Mouse (Mus musculus) adrenal gland, postnatal 36 days (tissue): ENCODE results near the gene Id2. TPM values are rescaled to one million over a fixed set of nuclear protein-coding genes. Genes with fewer than 3 reads are reported as not detected.

Experiments used
- DNase-seq, 2 experiments: peaks; one replicate each; pipeline ENCODE4 v3.0.0; 2021; ENCODE audit warnings: mixed read lengths in 1 of 2
- total RNA-seq, 2 experiments: library from RNA; stranded (reverse); gene quantifications; 2 replicates each; pipeline ENCODE4 v1.2.3; 2021

Gene Id2
- total RNA-seq, 2 experiments from 2014 or later, result 247 to 491 TPM

DNA sequence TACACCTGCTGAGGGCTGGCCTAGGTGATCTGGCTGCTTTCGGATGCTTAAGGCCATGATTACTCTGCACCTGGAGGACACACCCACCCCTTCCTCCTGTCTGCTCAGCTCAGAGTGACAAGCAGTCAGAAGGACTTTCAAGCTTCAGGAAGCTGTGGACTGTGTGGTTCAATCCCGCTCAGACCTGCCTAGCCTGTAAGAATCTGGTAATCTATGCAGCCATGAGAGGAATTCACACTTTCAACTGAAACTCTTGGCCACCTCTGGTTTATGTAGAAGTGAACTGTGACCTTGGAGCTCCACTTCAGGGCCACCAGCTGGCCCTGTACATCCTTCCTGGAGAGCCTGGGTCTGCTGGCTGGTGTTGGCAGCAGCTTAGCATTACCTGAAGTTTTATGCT is 11.9 kb upstream of the Id2 start:
- no peak for DNase-seq

DNA sequence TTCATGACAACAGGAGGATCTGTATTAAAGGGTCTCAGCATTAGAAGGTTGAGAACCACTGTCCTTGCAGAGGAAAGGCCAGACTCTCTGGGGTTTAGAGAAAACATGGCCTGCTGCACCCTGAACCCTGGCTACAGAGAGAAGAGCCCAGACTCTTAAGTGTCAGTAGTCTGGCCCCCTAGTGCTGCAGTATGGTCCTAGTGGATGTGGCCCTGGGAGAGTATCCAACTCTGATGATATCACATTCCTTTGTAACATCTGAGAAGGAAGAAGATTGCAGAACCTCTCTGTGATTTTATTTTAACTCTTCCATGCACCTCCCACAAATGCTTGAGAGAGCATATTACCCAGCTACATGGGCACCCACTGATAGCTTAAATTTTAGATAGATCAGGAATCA is 7.6 kb upstream of the Id2 start:
- peak; percentile 26 to 51 for DNase-seq

DNA sequence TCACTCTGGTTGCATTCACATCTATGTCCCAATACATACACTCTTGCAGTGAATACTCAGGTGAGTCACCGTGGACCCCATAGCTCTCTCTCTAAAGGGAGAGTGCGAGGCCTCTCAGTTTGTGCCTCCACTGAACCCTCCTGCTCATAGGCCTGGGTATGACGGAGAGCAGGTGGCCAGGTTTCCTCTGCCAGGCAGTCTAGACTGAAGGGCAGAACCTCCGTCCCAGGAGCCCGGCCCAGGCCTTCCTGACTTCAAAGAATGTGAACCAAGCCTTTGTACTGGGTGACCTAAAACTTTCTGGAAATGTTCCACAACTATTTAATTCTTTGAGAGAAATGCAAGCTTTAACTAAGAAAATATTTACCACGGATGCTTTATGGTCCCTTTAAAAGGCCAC is 7.0 kb upstream of the Id2 start:
- peak in 1 of 2 experiments; percentile 39 for DNase-seq

DNA sequence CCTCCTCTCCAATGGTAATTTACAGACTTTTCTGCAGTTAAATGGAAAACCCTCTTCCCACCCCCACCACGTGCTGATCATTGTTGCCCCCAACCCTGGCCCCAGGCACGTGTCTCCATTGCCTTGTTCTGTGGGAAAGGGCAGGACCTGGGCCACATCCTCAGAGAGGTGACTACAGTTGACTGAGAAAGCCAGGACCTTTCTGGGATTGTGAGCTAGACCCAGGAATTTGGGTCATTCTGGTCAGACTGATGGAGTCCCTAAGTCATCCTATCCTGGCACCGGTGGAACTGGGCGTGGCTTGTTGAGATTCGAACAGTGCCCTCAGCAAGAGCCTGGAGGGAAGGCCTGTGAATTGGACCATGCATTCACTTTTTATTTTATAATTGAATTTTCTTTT is 4.4 kb upstream of the Id2 start:
- peak; percentile 64 to 69 for DNase-seq

DNA sequence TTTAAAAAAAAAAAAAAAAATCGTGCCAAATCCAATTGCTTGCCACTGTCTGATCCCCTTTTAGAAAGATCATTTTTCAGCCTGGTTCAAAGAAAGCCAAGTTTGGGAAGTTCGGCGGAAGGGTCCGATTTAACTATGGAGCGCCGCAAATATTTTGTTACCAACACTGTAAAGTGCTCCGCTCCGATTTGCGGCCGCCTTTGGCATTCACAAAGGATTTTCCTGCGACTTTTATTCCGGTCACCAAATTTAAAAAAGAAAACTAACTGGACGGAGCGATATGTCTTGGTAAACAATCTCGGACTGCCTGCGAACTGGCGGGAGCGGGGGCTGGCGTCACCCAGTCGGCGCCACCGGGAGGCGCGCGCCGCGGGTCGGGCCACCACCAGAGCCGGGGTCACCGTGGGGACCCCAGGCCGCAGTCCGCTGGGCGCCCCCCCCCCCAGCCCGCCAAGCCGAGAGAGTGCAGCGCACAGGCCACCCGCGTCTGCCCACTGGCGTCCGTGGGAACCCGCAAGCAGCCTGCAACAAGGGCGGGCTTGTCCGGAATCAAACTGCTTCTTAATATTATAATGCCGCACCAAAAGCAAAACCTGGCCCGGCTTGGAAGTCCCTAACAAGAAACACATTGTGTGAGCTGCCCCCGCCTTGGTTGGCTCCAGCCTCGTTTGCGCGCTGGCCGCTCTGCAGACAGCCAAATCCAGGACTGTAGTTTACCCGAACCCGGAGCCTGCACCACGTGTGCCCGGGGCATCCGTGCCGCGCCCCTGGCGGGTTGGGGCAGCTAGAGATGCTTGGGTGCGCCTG is 3.7 kb upstream of the Id2 start:
- peak; percentile 66 to 80 for DNase-seq

DNA sequence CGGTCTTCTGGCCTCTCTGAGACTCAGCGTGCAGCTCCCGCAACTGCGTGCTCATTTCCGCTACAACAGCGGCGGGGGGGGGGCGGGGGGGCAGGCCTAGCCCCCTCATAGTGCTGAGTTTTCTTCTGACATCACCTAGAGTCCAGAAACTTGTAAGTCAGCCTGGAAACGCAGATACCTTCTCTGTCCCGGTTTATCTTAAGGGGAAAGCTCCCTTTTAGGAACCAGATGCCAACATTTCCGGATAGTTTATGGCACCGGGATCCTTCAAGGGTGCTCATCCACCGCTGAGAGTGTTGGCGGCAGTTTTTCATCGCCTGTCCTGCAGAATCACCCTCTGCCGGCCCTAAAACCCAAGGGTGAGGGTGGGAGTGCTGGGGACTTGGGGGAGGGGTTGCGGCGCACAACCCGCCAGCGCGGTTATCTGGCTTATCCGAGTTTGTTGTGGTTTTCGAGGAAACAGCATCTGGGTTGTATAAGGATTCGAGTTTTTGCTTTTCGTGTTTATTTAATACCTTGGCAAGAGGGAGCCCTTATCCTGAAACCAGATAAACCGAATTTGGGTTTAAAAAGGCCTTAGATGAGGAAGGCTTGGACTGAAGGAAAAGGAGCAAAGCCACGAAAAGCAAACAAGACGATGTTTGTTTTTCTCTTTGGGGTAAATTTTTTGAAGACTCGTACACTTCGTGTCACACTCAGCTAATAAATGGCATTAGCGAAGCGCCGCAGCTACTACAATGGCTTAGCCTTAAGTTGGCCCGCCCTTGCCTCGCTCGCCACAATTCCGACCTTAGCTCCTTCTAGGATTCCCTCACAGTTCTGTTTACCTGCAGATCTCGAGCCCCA is 2.8 kb upstream of the Id2 start:
- DNase-seq, result peak; percentile 57 to 73

DNA sequence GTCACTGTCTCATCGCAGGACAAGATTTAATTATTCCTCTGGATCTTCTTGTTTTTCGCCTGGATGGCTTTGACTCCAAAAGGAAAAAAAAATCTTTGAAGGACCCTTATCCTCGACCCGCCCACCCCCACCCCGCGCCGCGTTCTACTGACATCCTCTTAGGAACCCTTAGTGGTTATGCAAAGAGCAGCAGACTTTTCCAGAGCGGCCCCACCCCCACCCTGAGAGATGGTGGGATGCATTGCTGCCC is 2.3 kb upstream of the Id2 start:
- DNase-seq, result peak; percentile 64 to 77

DNA sequence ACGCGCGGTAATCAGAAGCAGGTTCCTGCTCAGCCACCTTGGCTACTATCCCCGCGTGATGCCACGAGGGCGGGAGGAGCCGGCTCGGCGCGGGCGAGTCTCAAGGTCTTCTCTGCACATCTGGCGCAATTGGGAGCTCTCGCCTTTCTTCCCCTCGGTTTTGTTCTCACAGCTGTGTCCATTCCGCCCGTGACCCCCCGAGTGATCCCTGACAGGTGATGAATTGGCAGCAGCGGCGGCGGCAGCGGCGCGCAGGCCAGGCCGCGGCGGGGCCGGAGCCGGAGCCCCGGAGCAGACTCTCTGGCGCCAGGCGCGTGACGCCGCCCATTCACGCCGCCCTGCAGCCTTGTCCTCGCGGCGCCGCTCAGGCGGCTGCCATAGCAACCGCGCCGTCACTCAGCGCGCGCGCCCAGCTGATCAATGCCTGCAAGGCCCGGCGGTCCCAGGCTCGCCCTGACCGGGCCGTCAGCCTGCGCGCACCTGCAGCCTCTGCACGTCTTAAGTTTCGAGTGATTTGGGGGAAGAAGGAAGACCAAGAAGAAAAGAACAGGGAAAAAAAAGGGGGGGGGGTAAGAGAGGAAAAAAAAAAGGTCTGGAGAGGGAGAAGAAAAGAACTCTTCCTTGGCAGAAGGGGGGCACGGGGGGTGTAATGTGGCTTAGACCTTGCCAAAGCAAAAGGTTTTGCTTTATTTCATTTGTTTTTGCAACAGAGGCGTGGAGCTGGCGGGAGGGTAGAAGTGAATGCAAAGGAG is 1.8 kb upstream of the Id2 start:
- peak; percentile 98 for DNase-seq

DNA sequence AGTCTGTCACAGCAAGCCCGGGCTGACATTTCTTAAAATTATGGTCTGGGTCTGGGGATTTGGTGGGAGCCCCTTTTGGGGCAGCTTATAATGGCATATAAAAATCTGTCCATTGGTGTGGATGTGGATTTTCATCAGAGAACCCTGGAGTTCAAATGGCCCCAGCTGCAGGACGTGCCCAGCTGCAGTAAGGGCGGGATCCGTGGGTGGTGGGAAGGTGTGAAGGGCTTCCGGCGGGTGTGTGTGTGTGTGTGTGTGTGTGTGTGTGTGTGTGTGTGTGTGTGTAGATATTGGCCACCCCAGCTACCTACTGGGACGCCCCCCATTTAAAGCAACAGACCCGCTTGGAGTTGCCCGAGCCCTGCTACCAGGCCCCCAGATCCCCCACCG is 1.2 kb upstream of the Id2 start:
- no peak for DNase-seq

DNA sequence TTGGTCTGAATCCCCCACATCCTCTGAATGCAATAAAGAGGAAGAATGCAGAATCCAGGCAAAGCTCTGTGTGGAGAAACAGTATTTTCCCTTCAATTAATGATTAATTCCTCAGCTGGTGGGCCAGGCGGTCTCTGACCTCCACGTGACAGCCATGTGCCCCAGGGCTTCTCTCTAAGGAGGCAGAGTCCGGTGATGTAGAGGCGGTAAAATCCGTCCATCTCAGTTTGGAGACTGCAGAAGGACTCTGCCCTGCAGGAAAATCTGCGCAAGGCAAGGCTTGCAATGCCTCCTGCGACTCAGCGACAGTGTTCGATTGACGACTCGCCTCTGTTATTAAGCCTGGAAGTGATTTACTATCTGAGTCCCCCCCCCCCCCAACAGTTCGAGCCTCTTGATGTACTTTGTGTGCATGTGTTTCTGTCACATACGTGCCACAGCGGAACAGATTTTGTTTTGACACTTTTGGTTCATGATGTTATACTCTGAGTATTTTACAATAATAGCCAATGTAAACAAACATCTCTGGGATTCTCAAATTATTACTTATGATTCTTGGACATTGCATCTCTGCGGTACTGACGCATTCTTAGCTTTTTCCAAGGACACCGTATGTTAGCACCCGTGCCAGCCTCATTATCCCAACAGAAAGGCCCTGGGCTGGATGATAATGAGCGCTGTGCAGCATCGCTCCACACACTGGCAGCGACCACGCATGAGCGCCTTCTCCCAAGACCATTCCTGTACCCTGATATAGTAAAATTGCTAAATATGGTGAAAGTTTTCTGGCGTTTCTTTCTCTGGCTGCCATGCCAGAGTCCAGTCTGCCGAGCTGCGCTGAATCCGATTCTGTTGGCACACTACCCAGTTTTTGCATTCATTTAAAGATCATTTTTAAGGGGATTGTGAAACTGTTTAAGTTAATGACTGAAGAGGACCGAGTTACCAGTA is 545 bp upstream of the Id2 start:
- DNase-seq, result peak; percentile 59 to 66

DNA sequence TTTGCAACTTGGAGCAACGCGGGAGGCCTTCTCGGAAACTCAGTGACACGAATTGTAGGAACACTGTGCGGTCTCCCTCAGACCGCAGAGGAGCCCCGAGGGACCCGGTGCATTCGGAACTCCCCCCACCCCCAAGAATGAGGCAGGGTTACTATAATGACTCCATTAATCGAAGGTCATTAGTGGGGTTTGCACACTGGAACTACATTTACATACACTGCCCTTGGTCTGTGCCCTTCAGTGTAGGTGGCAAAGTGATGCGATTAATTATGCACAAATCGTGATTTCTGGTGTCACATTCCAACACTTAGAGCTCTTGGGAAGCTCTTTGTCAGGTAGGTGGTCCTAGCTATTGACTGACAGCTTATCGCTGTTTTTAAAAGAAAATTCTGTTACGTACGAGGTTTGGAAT is 294 bp downstream of the Id2 start:
- DNase-seq, result peak in 1 of 2 experiments; percentile 43

DNA sequence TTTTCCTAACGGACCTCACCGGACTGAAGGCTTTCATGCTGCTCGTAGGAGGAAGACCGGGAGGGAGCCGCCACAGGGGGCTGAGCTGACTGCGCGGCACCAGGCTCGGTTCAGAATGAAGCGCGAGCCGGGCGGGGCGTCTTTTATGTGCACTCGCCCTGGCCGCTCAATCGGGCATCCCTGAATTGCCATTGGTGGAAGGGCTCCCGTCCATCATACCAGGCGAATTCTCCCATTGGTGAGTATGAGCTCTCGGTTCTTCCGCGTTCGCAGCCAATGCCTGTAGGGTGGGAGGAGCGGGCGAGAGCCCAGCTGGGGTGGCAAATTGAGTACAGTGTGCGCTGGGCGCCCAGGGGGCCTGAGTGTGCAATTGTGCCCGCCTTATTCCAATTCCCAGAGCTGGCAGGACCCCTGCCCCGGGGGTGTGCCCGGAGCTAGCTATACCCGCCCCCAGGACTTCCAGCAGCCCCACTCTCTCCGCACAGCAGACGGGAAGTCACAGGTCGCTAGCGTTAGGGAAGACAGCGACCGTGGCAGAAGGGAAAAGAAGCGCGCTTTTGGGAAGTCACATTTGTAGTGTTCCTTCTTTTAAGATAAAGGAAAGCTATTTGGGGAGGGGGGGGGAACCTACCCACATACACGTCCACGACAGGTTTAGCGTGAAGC is 833 bp downstream of the Id2 start:
- peak; percentile 98 for DNase-seq

DNA sequence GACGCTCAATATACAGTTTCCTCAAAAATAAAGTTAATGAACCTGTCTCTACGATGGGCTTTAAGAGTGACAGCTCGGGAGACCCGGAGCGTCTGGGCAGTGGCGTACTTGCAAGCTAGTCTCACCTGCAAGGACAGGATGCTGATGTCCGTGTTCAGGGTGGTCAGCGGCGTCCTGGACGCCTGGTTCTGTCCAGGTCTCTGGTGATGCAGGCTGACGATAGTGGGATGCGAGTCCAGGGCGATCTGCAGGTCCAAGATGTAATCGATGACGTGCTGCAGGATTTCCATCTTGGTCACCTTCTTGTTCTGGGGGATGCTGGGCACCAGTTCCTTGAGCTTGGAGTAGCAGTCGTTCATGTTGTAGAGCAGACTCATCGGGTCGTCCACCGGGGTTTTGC is 1.4 kb downstream of the Id2 start:
- no peak for DNase-seq

DNA sequence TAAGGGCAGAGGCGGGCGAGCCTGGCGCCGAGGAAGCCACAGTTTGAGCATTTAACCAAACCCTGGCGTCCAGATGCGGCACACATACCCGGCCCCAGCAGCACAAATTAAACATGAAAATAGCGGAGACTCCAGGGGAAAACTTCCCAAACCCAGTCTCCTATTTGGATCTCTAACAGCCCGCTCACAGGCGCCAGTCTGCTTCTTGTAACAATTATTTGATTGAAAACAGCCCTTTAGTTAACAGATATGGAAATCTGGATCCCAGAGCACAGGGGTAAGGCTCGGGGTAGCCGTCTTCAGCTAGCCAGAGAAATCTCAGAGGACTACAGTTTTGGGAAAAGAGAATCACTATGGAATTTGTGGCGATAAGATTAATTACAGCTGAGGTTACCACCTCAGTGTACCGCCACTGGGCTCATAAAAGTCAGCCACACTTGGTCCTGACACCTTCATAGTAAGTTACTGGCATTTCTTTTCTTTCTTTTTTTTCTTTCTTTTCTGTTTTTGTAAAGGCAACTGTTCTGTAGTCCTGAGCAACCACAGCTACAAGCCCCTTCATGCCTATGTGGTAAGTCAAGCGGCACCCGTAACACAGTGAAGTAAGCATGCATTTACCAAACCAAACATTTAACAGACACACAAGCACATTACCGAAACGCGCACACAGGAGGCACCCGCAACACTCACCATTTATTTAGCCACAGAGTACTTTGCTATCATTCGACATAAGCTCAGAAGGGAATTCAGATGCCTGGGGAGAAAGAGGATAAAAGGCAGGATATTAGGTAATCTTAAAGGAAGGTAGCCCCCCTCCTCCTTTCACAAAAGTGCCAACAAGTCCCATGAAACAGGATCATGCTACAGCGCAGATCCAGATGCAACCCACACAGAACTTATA is 2.1 kb downstream of the Id2 start:
- peak; percentile 29 to 46 for DNase-seq

DNA sequence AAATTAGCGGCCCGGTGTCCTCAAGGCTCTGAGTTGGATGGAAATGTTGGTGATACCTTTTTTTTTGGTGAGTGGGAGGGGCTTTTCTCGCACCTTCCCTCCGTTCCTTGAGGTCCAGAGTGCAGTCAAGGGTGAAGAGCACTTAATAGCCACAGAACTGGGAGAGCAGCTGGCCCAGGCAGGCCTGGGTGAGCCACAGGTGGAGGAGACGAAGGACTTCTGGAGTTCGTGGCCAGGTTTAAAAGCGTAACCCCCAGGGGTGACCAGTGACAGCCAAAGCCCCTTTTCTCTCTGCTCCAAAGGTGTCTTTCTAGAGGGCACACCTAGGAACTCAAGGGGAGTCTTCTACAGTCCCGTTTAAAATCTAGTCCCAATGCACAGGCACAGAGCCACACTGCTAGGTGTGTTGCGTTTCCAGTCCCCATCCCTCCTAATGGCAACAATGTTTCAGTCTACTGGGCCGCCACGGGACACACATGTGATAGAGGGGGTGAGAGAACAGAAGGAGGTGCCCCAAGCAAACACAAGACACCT is 3.6 kb downstream of the Id2 start:
- DNase-seq, result peak; percentile 28 to 40

DNA sequence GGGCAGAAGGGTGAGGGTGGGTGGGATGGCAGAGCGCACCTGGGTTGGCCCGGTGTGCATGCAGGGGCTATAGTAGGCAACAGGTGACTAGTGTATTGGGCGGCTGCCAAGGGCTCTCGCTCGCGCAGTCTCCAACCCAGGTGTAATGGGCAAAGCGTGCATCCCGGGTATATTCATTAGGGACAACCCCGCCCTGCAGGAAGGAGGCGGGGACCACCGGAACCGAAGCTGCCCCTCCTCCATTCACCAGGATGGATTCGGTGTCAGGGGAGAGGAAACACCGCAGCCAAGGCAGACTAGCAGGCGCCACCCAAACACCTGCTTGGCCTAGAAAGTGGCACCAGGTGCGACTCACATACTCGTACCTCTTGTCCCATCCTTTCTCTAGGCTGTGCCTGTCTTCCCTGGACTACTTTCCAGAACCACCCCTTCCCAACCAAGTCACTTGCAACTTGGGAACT is 4.2 kb downstream of the Id2 start:
- peak; percentile 84 to 87 for DNase-seq

DNA sequence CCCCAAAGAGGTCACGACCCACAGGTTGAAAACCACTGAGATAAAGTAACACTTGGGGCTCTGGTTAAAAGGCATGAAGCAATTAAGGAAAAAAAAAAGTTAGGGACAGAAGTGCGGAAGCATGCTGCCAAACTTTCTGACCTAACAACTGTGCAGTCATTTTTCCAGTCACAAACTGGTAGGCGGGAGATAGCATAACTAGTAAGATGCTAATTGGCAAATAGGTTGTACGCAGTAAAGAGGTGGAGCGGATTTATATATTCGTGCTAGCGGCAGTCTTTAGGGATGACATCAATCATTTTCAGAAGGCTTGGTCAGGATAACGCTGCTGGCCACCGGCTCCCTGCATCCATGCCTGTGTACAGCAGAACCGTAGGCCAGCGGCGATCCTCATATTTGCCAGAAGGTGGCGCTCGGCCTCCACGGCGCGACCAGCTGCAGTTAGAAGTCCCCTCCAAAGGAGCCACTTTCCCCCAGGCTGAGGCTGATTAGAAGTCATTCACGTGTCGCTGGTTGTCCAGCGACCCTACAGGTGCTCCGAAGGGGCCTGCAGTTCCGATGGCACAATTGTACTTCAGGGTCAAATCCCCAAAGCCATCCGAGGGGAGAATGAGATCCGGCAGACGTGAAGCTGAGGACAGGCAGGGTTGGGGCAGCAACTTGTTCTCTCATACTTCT is 4.8 kb downstream of the Id2 start:
- peak; percentile 91 to 93 for DNase-seq

DNA sequence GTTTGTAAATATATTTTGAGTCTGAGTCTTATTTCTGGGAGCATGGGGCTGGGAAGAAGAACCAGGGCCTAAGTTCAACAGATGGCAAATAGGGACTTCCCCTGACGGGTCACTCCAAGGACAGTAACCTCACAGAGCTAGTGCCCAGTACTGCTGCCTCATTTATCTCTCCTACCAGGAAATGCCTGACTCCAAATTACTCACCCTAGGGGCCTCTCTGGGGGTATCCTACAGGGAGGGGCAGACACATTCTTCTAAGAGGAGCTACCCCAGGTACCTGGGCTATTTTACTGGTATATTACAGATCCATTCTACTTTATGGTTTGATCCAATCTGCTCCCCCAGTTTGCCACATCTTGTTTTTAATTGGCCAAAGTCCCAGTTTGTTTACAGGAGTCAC is 7.5 kb downstream of the Id2 start:
- DNase-seq, result peak in 1 of 2 experiments; percentile 23

DNA sequence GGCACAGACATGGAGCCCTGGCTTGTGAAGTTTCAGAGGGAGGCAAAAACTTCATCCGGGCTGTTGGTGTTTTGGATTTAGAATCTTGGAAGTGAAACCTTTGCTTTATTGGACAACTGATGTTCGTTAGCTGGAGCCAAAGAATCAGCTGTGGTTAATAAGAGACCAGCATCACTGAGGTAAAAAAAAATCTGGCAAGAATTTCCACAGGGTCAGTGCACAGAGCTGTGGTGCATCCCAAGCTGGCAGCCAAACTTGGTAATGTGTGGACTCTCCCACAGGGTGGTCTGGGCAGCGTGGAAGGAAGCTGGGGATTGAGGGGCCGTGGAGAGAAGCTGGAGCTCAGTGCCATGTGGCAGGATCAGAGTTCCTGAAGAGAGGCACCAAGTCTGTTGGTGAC is 10.0 kb downstream of the Id2 start:
- DNase-seq, result no peak
